In the genomic region with DNA sequence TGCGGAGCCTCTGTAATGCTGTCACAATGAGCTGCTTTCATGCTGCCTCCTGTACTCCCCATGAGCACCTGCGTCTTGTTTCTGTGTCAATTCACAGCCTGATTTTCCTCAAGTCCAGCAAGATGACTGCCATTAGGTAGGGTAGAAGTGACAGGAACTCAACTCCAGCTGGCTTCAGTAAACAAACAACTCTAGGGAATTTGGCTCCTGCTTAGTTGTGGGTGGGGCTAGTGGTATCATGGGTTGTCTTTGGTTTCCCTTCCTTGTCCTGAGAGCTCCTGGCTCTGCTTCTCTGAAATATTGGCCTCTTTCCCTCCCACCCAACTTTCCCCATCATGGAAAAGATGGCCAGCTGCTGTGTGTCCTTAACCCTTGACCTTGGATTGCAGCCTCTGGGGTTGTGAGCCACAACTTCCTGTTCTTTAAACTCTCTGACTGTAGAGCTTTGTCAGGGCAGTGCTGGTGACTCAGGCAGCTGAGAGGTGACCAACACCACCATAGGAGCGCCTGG, we compare ENCODE assay signal across 8 mouse cellular contexts. TPM values are rescaled to one million over a fixed set of nuclear protein-coding genes. Genes with fewer than 3 reads are reported as not detected.
A peak's percentile ranks its signal among the peaks of the same experiment; 100 is the strongest.
DNase-seq lines count a peak whose midpoint lies in the region; ATAC-seq lines count a peak whose summit lies in the region.

No protein-coding gene starts in this region.

- H3K27me3 ChIP-seq in liver, embryonic 16.5 days (ENCODE audit: control insufficient read depth, insufficient read depth, low read depth, low read length), result no peaks in the 10 kb centered on the region

- H3K4me1 ChIP-seq in liver, embryonic 16.5 days (ENCODE audit: control insufficient read depth, low read depth, low read length), result no peaks in the 10 kb centered on the region

- ATAC-seq in hematopoietic stem cell, adult 5-6 weeks (replicated peaks in 1 of 2; ENCODE audit: insufficient read depth in 1 of 2, low FRiP score in 2 of 2, low TSS enrichment in 1 of 2, low read depth in 1 of 2, poor library complexity in 2 of 2, severe bottlenecking in 2 of 2), result peak; percentile 65 to 68; a peak in 3 of 4 replicates
- peak; percentile 66 for ATAC-seq in liver, embryonic 16.5 days (ENCODE audit: low read depth)

- H3K9me3 ChIP-seq in liver, embryonic 16.5 days (replicated peaks; ENCODE audit: control insufficient read depth, low read length), result no peaks in the 10 kb centered on the region

- WGBS in liver, embryonic 16.5 days (ENCODE audit: insufficient replicate concordance), result 50% methylated on average over 3 of the region's 3 CpGs

- H3K27ac ChIP-seq in liver, embryonic 16.5 days (ENCODE audit: low read length), result no peak overlapping the region; the same call in 1 of the 2 replicates

- H3K36me3 ChIP-seq in liver, embryonic 16.5 days (ENCODE audit: control insufficient read depth, insufficient read depth), result no peaks in the 10 kb centered on the region

- H3K9ac ChIP-seq in liver, embryonic 16.5 days (ENCODE audit: low read depth, low read length), result no peak overlapping the region

- H3K4me2 ChIP-seq in liver, embryonic 16.5 days (ENCODE audit: low read depth, low read length), result no peak overlapping the region

- no peak overlapping the region for H3K4me3 ChIP-seq in liver, embryonic 16.5 days (ENCODE audit: low read depth, low read length)

- peak; percentile 74 to 88 for DNase-seq in adrenal gland, adult (ENCODE audit: inconsistent age in 2 of 2, low spot score in 1 of 2)
- DNase-seq in adrenal gland, postnatal 4 days (ENCODE audit: low spot score in 2 of 2), result no peak
- peak; percentile 32 to 42 for DNase-seq in adrenal gland, adult 18-20 months (ENCODE audit: low spot score in 2 of 2)
- peak; percentile 14 for DNase-seq in embryo, embryonic 11 days
- DNase-seq in skeletal muscle tissue, adult 2 months (ENCODE audit: low read depth, low spot score), result peak; percentile 73
- DNase-seq in thymus, postnatal 14 days, result no peak

RNA-seq across cellular contexts. Expression of a gene that starts 56.3 kb away (rescaled TPM):
- 10 to 100 TPM; 11.0 to 11.3 TPM for total RNA-seq in adrenal gland, postnatal 4 days (2021)
- total RNA-seq in adrenal gland, adult 18-20 months (2021), result 10 to 100 TPM; 23.3 to 47.1 TPM
- total RNA-seq in hematopoietic stem cell, adult 5-6 weeks (2017), result 4.8 and 8.4 TPM in 2 replicates
- polyA plus RNA-seq in liver, embryonic 16.5 days (2015; fragmentation: Nextera tagmentation; extraction: Ambion mirVana), result 0.56 and 0.72 TPM in 2 replicates

Comparison
In these comparisons a context has a peak if more than half of its experiments do, and no peak if none do; other contexts are left out.
1. DNase-seq: peak in adrenal gland, adult (2 of 2), adrenal gland, adult 18-20 months (2 of 2), embryo, embryonic 11 days (single experiment) and skeletal muscle tissue, adult 2 months (single experiment); none in adrenal gland, postnatal 4 days (0 of 2) and thymus, postnatal 14 days (single experiment).